Mouse (Mus musculus) limb, embryonic 14.5 days (tissue): ENCODE data around the gene Gm10097. TPM values are rescaled to one million over a fixed set of nuclear protein-coding genes. Genes with fewer than 3 reads are reported as not detected.

Experiments used
- ATAC-seq: fragments of 200-750 bp; cut with Nextera tagmentation; 2 replicates; pipeline ENCODE4 v1.8.0; 2017; ENCODE audit warnings: low read depth, moderate number of reproducible peaks, moderate TSS enrichment; ENCODE audit not compliant: low FRiP score
- DNase-seq: peaks from one replicate; pipeline ENCODE4 v3.0.0-alpha.2; 2015; ENCODE audit warnings: low spot score
- H3K27ac ChIP-seq: fragments of 300-500 bp; sonication (generic); replicated peaks from 2 replicates; pipeline ENCODE4 v1.5.1; 2014; ENCODE audit warnings: low read depth, mild to moderate bottlenecking, low read length, moderate library complexity, mixed read lengths
- H3K27me3 ChIP-seq: fragments of 300-500 bp; sonication (generic); 2 replicates; pipeline ENCODE4 v1.6.1; 2014; ENCODE audit warnings: low read length, mixed read lengths; ENCODE audit not compliant: control insufficient read depth, insufficient read depth
- H3K36me3 ChIP-seq: fragments of 300-500 bp; sonication (generic); 2 replicates; pipeline ENCODE4 v1.6.1; 2014; ENCODE audit warnings: mild to moderate bottlenecking, low read length, moderate library complexity, mixed read lengths; ENCODE audit not compliant: control insufficient read depth, insufficient read depth
- H3K4me1 ChIP-seq: fragments of 300-500 bp; sonication (generic); 2 replicates; pipeline ENCODE4 v1.6.1; 2014; ENCODE audit warnings: antibody characterized with exemption, low read length, mixed read lengths; ENCODE audit not compliant: control insufficient read depth, insufficient read depth
- H3K4me2 ChIP-seq: fragments of 300-500 bp; sonication (generic); replicated peaks from 2 replicates; pipeline ENCODE4 v1.6.1; 2014; ENCODE audit warnings: low read depth, mild to moderate bottlenecking, low read length, moderate library complexity; ENCODE audit not compliant: severe bottlenecking
- H3K4me3 ChIP-seq: fragments of 300-500 bp; sonication (generic); replicated peaks from 2 replicates; pipeline ENCODE4 v1.5.1; 2014; ENCODE audit warnings: low read length
- H3K9ac ChIP-seq: fragments of 300-500 bp; sonication (generic); 2 replicates; pipeline ENCODE4 v1.6.1; 2014; ENCODE audit warnings: mild to moderate bottlenecking, low read depth, low read length, moderate library complexity; ENCODE audit not compliant: severe bottlenecking
- H3K9me3 ChIP-seq: fragments of 300-500 bp; sonication (generic); 2 replicates; pipeline ENCODE4 v1.6.1; 2016; ENCODE audit warnings: low read length; ENCODE audit not compliant: control insufficient read depth
- POLR2A ChIP-seq: fragments of 200-500 bp; IDR thresholded peaks from 2 replicates; pipeline ENCODE4 v1.8.0; 2012; ENCODE audit warnings: inconsistent platforms, mild to moderate bottlenecking, moderate library complexity, borderline replicate concordance; ENCODE audit not compliant: insufficient read depth, insufficient read length; ENCODE audit errors: extremely low read depth
- WGBS: fragments of 180-500 bp; shearing (Covaris S2); extraction: QIAGEN DNeasy Blood & Tissue Kit; methylation state at CpG from one replicate; pipeline ENCODE4 v1.1.7; 2014; 5-methylcytosine and 5-hydroxymethylcytosine counted together
- polyA plus RNA-seq, 2 experiments: library from polyadenylated mRNA; depleted of rRNA in 1 of 2; stranded (reverse) in 1 of 2; unstranded in 1 of 2; fragments of >200 nt; fragmentation: Nextera tagmentation in 1 of 2; extraction: Ambion mirVana in 1 of 2; gene quantifications; 2 replicates each; pipeline versions ENCODE4 v1.2.1 to v1.2.3; 2012 to 2014

Gm10097 gene
- polyA plus RNA-seq (2012; rRNA removed) (0.04 and 0.09 TPM in 2 replicates), polyA plus RNA-seq (2014; fragmentation: Nextera tagmentation; extraction: Ambion mirVana) (0.14 and 0.39 TPM in 2 replicates)

GRCm38 (mm10) chr10:5068676-5069265 lies at the start of gene Gm10097:
Gm10097 (plus strand) TSS chr10:5069192.
- Histone ChIP-seq H3K9ac (no peak within 1 kb of the TSS), H3K4me2 (no peak within 1 kb of the TSS), H3K27ac (no peak within 1 kb of the TSS), H3K9me3 (no peaks in the 10 kb centered on the region), H3K27me3 (no peaks in the 10 kb centered on the region), H3K4me1 (peaks cover 8% of the 10 kb centered on the region), H3K36me3 (no peaks in the 10 kb centered on the region; the same call in 1 of the 2 replicates), H3K4me3 (no peak within 1 kb of the TSS)
- 87% methylated on average over 14 of the region's 14 CpGs for WGBS
- ATAC-seq (0 out of 2 replicates have a peak, but pooled peaks have one; percentile 23), DNase-seq (no peak)
- no peak for TF ChIP-seq POLR2A

- ATAC-seq (no peak), DNase-seq (no peak)
- Histone ChIP-seq H3K4me3 (no peak overlapping the region), H3K36me3 (peaks cover 2% of the 10 kb centered on the region; the same call in 1 of the 2 replicates), H3K9ac (no peak overlapping the region), H3K4me2 (no peak overlapping the region), H3K4me1 (no peaks in the 10 kb centered on the region), H3K9me3 (no peaks in the 10 kb centered on the region), H3K27ac (no peak overlapping the region), H3K27me3 (no peaks in the 10 kb centered on the region)
- no peak for TF ChIP-seq POLR2A
- 99% methylated on average over 4 of the region's 4 CpGs for WGBS
Measured at GRCm38 (mm10) chr10:5025906-5026305, 43.1 kb upstream of the Gm10097 start.

GRCm38 (mm10) chr10:5027208-5027607 lies 41.8 kb upstream of the Gm10097 start:
- no peak overlapping the region for H3K4me2 ChIP-seq
- H3K36me3 ChIP-seq: peaks cover 2% of the 10 kb centered on the region
- no peaks in the 10 kb centered on the region for H3K9me3 ChIP-seq
- DNase-seq: no peak
- no peaks in the 10 kb centered on the region for H3K27me3 ChIP-seq
- H3K4me3 ChIP-seq: no peak overlapping the region
- H3K27ac ChIP-seq: no peak overlapping the region
- no peak for TF ChIP-seq POLR2A
- no peaks in the 10 kb centered on the region for H3K4me1 ChIP-seq
- no peak overlapping the region for H3K9ac ChIP-seq
- ATAC-seq: no peak
- WGBS: 77% methylated on average over 1 of the region's 1 CpGs

- DNase-seq (no peak), ATAC-seq (no peak)
- no peak for TF ChIP-seq POLR2A
- Histone ChIP-seq H3K4me3 (no peak overlapping the region), H3K36me3 (peaks cover 8% of the 10 kb centered on the region), H3K4me1 (no peaks in the 10 kb centered on the region), H3K4me2 (no peak overlapping the region), H3K9ac (no peak overlapping the region), H3K27me3 (no peaks in the 10 kb centered on the region), H3K9me3 (no peaks in the 10 kb centered on the region), H3K27ac (no peak overlapping the region)
- 88% methylated on average over 9 of the region's 9 CpGs for WGBS
Measured at GRCm38 (mm10) chr10:5028301-5028700, 40.7 kb upstream of the Gm10097 start.

- no peak for DNase-seq
- Histone ChIP-seq H3K9me3 (no peaks in the 10 kb centered on the region), H3K4me3 (no peak overlapping the region), H3K27ac (no peak overlapping the region), H3K9ac (no peak overlapping the region), H3K27me3 (no peaks in the 10 kb centered on the region), H3K36me3 (peaks cover 8% of the 10 kb centered on the region), H3K4me1 (no peaks in the 10 kb centered on the region), H3K4me2 (no peak overlapping the region)
- 53% methylated on average over 2 of the region's 2 CpGs for WGBS
- ATAC-seq: no peak
- TF ChIP-seq POLR2A: no peak
Measured at GRCm38 (mm10) chr10:5029161-5029560, 39.8 kb upstream of the Gm10097 start.
